Mouse (Mus musculus) large intestine, adult 2 months (tissue): ENCODE measurements around the gene Rilpl1. TPM values are rescaled to one million over a fixed set of nuclear protein-coding genes. Genes with fewer than 3 reads are reported as not detected.
"Not testable (repeated sequence)": the region's sequence is repeated elsewhere in the genome, so short reads cannot be mapped to it uniquely, and the experiment has no call there.

Source experiments
- DNase-seq: peaks from one replicate; pipeline ENCODE4 v3.0.0-alpha.2; 2012; ENCODE audit warnings: low read depth, low spot score
- WGBS: fragments of 180-500 bp; shearing (Covaris S2); methylation state at CpG from one replicate; pipeline ENCODE4 v1.1.7; 2018; 5-methylcytosine and 5-hydroxymethylcytosine counted together
- polyA plus RNA-seq: library from polyadenylated mRNA; depleted of rRNA; stranded (reverse); fragments of >200 nt; gene quantifications from 2 replicates; pipeline ENCODE4 v1.2.3, GENCODE M21; 2012; rRNA removed

The Rilpl1 gene
- polyA plus RNA-seq, result 1.8 and 2.9 TPM in 2 replicates

DNA sequence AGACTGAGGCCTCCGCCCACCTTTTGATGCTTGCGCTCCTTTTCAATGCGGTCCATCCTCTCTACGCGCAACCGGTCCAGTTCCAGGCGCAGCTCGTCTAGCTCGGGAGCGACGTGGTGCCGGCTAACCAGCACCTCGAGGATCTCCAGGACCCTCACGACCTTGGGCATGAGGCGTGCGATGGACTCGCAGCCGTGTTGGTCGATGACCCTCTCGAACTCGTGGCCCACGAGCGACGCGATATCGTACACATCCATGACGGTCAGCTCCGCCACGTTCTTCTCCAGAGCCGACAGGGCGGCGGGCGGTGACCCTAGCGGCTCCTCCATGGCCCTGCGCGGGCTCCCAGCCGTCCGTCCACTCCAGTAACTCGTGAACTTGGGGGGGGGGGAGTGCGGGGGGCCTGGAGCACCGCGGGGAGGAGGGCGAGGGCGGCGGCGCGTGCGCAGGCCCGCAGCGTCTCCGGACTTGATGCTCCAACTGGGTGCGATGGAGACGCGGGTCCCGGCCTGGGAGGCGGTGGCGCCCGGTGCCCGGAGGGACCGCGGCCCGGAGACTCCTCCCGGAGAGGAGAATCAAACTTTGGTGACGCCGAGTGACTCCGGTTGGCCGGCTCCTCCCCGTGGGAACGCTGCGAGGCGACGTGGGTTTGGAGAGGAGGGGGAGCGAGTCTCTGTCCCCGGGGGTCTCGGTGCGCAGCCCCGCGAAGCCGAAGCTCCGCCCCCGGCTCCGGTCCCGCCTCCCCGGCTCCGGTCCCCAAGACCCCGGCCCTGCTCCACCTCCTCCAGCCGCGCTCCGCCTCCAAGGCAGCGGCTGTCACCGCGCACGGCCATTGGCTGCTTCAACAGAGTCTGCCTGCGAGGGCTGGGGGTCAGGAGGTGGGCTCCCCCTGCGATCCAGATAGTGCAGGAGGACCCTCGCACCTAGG is at the start of gene Rilpl1:
Rilpl1 (minus strand) TSS at position 737 of the 928 bp plus-strand sequence.
- 2% methylated on average over 94 of the region's 96 CpGs for WGBS
- no peak for DNase-seq

DNA sequence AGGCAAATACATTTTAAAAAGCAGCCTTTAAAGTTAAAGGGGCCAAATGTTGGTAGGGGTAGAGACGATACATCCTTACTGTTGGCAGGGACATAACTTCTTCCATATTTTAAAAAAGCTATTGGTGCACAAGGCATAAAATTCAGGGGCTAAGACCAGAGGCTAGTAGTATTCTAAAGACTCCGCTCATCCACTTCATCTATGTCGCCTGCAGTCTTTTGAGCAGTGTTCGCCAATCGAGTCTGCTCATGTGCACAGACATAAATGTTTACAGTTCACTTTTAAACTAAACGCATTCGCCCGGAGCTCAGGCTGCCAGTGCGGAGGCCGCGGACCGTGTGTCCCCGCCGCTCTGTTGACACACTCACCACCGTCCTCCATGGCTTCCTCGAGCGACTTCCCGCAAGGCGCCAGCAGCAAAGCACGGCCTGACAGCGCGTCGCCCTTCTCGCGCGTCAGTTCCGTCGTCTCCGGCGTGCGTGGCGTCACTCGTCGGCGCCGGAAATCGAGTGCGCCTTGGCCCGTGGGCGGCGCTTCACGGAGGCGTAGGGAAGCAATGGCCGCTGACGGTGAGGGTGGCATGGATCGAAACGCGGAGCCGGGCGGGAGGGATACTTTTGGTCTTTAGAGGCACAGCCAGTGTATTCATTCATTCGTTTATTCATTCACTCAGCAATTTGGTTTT is 47.6 kb upstream of the Rilpl1 start, which contains the start of the genes Eif2b1 and Gtf2h3:
Eif2b1 (minus strand) TSS at position 499 of the 685 bp plus-strand sequence.
Gtf2h3 (plus strand) TSS at position 508 of the 685 bp plus-strand sequence.
- WGBS, result 1% methylated on average over 51 of the region's 51 CpGs

DNA sequence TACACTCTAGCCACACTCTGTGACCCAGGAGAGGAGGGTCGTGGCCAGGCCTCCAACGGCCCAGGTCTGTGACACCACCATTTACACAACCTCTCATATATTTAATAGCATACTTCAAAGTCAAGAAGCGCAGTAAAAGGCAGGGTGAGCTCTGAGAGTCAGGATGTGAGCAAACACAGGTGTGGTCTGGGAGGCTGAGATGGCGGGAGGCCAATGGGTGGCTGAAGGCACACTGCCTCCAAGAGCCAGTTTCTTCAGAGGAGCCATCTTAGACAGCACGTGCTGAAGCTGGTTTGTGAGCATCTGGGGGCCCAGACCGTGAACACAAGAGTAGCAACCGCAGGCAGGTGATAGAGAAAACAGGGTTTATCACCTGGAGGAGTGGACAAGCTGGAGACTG is 44.3 kb upstream of the Rilpl1 start:
- WGBS, result 39% methylated on average over 7 of the region's 7 CpGs
- peak; percentile 84 for DNase-seq

More for the DNA sequence above, 47.6 kb upstream of the Rilpl1 start, which contains the start of the genes Eif2b1 and Gtf2h3:
- DNase-seq, result peak; percentile 80

DNA sequence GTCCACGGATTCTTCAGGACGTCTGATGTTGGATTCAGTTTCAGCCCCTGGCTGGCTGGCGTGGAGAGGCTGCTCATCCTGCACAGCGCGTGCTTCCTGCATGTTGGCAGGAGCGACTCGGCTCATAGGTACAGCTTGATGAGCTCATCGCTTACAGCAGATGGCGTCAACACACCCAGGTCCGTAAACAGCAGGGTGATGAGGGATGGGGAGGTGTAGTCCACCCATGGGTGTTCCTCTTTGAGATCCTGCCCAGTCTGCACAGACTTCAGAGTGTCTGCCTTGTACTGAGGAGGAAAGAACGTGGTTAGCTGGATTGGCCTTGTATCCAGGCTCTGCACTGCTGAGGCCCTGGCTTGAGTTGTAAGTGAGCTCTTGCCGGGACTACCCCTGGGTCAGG is 39.9 kb upstream of the Rilpl1 start:
- DNase-seq, result no peak
- 60% methylated on average over 12 of the region's 12 CpGs for WGBS

DNA sequence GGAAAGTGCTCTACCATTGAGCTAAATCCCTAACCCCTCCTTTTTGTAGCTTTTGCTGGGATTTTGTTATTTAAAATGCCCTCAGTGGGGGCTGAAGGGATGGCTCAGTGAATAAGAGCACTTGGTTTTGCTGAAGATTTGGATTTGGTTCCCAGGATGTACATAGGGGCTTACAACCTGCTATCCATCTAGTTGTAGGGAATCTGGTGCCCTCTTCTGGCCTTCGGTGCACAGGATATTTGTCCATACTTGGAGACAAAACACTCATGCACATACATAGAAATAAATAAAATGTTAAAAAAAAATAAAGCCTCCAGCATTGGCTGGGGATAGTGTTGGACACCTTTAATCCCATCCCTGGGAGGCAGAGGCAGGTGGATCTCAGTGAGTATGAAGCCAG is 24.0 kb upstream of the Rilpl1 start:
- DNase-seq, result no peak

DNA sequence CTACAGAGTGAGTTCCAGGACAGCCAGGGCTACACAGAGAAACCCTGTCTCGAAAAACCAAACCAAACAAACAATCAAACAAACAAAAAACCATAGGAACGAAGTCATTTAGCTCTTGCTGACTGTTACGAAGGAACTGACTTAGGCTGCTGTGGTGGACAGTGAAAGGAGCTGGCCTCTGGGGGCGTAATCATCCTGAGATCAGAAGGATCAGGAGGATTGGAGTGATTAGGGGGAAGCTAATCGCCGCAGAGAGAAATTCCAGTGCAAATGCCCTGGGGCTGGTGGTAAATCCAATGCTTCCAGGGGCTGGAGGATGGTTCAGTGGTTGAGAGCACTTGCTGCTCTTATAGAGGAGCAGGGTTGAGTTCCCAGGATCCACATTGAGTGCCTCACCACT is 22.4 kb upstream of the Rilpl1 start:
- WGBS, result 48% methylated on average over 6 of the region's 6 CpGs
- no peak for DNase-seq

More for the DNA sequence above, 24.0 kb upstream of the Rilpl1 start:
- WGBS, result 60% methylated on average over 1 of the region's 1 CpGs

DNA sequence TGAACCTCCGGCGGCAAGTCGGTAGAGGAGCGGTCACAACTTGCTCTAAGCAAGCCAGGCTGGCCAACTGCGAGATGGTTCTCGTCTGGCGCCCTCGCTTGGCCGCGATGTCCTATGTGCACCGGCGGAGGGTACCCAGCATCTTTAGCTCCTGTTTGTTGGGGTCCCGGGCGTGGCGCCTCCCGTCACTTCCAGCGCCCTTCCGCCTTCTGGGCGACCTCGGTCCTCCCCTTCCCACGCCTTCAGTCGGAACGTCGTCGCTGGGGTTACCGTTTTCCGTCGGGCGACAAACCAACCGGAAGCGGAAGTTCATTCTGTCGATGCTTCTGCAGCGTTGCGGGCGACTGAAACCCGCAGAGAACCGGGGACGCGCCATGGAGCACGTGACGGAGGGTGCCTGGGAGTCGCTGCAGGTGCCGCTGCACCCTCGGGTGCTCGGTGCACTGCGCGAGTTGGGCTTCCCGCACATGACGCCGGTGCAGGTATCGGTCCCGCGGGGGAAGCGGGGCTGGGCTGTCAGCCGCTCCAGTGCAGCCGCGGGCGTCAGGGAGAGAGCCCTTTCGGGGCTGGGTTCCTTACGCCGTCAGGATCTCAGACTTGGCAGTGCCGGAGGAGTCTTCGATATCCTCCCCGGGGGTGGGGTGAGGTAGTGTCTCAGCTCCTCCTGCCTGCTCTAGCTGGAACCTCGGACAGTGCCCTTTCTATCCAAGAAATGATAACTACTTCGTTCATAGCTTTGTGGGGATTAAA is 21.5 kb upstream of the Rilpl1 start, which contains the start of gene Ddx55:
Ddx55 (plus strand) TSS at position 307 of the 750 bp plus-strand sequence.
- under 1% methylated on average over 66 of the region's 66 CpGs for WGBS

DNA sequence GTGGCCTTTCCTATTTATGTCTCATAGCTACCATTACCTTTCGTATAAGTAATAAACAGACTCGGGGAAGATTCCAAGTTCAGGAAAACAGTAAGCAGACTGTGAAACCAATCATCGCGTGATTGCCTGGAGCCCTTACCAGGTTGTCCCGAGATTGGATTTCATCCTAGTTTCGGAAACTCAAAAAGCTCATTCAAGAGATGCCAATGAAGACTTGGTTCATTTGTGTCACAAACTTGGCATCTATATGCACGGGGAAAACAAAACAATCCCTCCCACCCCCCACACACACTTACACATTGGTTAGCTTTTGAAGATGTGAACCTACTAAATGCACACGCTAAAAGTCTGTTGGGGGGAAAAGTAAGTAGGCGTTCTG is 20.9 kb upstream of the Rilpl1 start:
- no peak for DNase-seq

More for the DNA sequence above, 21.5 kb upstream of the Rilpl1 start, which contains the start of gene Ddx55:
- DNase-seq, result peak; percentile 81

DNA sequence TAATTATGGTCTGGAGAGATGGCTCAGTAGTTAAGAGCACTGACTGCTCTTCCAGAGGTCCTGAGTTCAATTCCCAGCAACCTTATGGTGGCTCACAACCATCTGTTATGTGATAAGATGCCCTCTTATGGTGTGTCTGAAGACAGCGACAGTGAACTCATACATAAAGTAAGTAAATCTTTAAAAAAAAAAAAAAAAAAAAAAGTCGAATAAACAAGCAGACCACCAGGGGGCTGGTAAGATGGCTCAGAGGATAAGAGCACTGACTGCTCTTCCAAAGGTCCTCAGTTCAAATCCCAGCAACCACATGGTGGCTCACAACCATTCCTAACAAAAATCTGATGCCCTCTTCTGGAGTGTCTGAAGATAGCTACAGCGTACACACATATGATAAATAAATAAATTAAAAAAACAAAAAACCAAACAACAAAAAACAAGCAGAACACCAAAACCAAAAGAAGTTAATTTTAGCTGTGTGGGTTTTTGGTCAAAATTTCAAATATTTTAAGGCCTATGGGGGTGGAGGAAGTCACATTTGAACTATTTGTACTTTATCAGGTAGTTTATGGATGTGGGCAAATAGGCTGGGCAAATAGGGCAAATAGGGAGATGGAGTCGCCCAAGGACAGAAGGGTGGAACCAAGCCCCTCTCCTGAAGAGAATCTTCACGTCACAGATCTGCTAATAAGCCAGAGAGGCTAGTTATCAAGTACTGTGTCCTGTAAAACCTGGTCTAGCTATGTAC is 20.3 kb upstream of the Rilpl1 start:
- 27% methylated on average over 5 of the region's 5 CpGs for WGBS
- not testable (repeated sequence) for DNase-seq

More for the DNA sequence above, 20.9 kb upstream of the Rilpl1 start:
- 3% methylated on average over 9 of the region's 9 CpGs for WGBS

DNA sequence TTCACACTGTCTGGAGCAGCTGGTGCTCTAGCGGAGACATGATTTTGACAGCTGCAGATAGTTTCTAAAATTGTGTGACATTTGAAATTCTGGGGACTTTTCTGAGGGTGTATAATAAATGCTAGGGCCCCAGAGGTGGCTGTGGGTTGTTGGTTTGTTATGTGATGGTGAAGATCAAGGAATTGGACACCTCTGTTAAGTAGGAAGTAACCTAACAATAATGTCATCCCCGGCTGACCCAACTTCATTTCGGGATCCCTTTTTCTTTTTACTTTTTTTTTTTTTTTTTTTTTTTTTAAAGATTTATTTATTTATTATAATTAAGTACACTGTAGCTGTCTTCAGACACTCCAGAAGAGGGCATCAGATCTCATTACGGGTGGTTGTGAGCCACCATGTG is 19.5 kb upstream of the Rilpl1 start:
- 77% methylated on average over 4 of the region's 4 CpGs for WGBS
- DNase-seq, result not testable (repeated sequence)

DNA sequence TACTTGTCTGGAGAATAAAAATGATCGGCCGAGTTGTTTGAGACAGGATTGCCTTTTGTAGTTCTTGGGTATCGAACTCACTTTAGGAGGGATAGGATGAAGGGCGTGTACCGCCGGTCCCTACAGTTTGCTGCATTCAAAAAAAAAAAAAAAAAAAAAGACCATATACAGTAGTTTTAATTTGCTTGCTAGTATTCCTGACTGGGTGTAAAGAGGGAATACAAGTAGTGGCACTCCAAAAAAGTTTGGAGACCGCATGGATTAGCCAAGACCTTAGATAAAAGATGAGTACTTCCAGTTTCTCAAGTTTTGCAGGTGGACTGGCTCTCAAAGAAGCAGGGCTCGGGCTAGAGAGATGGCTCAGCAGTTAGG is 10.4 kb upstream of the Rilpl1 start:
- DNase-seq, result no peak
- 4% methylated on average over 8 of the region's 8 CpGs for whole genome bisulfite sequencing

DNA sequence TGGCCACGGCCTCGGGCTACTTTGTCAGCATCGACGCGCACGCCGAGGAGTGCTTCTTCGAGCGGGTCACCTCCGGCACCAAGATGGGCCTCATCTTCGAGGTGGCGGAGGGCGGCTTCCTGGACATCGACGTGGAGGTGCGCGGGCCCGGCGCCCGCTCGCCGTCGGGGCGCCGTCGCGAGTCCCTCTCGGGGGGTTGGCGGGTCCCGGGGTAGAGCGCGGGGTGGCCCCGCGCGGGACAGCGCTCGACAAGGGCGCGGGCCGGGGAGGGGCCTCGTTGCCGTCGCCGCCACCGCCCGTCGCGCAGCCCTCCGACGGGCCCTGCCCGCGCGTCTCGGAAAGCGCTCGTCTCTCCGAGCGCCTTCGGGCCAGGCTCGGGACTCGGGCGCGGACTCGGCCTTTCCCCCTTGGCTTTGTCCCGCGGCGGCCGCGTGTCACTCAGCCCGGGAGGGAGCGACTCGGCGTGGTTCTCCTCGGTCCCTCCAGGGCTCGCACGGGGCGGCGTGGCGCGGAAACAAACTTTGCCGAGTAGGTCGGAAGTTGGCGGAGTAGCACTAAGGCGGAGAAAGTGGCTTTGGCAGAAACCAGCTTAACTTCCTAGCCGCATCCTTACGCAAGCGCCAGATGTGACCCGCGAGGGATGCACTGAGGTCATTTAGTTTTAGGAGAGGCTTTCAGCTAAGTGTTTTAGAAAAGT is 9.9 kb upstream of the Rilpl1 start:
- under 1% methylated on average over 80 of the region's 89 CpGs for WGBS

DNA sequence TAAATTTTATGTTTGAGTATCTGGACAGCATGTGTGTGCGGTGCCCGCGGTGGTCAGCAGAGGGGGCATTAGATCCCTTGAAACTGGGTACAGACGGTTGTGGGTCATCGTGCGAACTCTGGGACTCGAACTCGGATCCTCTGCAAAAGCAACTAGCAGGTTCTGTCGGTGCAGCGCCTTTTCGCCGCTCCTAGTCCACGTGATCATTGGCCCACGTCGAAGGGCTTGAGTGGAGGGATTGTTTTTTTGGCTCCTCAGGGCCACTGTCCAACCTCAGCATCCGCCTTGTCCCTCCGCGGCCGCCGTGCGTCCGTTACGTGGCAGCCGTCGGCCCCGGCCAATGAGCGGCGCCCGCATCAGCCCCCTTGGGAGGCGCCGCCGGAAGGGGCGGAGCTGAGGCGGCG is 9.2 kb upstream of the Rilpl1 start, which contains the start of gene Tmed2:
Tmed2 (plus strand) TSS at position 313 of the 404 bp plus-strand sequence.
- WGBS, result under 1% methylated on average over 35 of the region's 35 CpGs
- peak; percentile 79 for DNase-seq

More for the DNA sequence above, 9.9 kb upstream of the Rilpl1 start:
- no peak for DNase-seq

DNA sequence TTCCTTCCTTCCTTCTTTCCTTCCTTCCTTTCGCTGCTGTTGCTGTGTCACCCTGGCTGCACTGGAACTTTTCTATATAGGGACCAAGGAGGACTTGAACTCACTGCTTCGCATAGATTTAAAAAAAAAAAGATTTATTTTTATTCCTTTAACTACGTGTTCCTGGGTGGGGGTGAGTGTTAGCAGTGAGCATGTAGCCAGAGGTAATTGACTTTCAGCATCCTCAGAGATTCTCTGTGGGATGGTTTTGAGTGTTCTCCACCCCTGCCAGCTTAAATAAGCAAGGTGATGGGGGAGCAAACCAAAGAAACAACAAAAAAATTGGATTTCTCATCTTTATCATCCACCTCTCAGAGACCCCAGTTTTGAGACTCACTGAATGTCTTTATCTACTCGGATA is 8.7 kb upstream of the Rilpl1 start:
- no peak for DNase-seq
- 73% methylated on average over 4 of the region's 4 CpGs for WGBS

DNA sequence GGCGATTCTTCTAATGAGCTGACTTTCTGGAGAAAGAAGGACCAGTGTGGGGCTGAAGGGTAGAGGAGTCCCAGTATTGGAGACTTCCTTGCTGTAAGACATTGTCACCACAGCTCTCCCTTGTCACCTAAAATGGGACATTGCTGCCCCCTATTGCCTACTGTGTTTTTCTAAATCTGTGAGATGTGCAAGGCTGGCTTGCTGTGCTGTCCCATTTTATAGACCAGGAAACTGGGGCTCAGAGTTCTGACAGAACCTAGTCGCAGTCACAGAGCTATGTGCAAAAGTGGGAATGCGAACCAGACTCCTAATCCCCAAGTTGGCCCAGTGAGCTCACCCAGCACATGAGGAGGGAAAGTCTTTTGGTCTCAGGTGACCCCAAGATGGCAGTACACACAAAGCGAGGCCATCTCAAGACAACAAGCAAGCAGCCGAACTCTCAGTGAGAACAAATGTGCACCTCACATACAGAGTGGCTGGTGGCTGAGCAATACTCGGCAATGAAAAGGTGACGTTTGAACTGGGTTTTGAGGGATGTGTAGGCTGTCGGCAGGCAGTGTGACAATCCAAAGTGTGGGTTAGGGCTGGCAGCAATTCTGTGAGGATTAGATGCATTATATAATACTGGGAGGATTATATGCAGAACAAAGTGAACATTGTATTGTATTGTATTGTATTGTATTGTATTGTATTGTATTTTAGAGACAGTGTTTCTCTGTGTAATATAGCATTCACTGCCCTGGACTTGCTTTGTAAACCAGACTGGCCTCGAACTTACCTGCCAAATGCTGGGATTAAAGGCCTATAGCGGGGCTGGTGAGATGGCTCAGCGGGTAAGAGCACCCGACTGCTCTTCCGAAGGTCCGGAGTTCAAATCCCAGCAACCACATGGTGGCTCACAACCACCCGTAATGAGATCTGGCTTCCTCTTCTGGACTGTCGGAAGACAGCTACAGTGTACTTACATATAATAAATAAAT is 7.9 kb upstream of the Rilpl1 start:
- 75% methylated on average over 16 of the region's 16 CpGs for WGBS

DNA sequence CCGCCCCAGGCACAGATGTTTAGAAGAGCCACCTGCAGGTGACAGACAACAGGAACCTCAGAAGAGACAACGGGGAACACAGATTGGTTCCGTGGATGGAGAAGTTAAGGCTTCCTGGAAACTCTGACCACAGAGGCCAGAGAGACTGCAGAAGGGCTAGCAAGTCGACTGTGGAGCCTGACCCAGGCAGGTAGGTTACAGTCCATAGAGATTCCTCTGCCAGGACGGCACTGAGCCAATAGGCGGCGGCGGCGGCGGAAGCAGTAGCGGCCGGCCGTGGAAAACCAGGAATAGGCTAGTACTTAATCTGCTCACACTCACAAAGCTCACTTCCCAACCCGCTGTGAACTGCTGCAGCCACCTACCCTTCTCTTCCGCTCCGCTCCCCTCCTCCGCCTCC is 5.6 kb upstream of the Rilpl1 start:
- WGBS, result 7% methylated on average over 17 of the region's 17 CpGs
- no peak for DNase-seq

More for the DNA sequence above, 7.9 kb upstream of the Rilpl1 start:
- DNase-seq, result no peak

DNA sequence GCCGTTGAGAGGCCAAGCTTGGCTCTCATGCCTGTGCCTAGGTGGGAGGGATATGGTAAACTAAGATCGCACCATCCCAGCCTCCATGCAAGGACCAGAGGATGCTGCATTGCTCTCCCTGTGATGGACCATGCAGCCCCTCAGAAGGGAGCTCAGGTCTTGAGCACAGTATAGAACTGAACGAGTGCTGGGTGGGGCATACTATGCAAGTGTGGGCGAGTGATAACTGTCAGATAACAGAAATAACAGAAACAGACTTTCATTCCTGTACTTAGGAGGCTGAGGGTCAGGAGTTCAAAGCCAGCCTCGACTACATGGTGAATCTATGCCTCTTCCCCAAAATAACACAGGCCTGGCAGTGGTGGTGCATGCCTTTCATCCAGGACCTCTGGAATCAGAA is 3.8 kb upstream of the Rilpl1 start:
- 65% methylated on average over 5 of the region's 5 CpGs for WGBS
- DNase-seq, result no peak
